Mouse (Mus musculus): ENCODE data around the gene Ptpn14.

Ptpn14 gene

GRCm38 (mm10) chr1:189916422-189917125 is 188.5 kb downstream of the Ptpn14 start:
- DNase-seq = no peak

GRCm38 (mm10) chr1:189917126-189917500 is 189.0 kb downstream of the Ptpn14 start:
- no peak for DNase-seq

GRCm38 (mm10) chr1:189919756-189920155 is 191.7 kb downstream of the Ptpn14 start:
- DNase-seq = no peak

GRCm38 (mm10) chr1:189920701-189921567 is 192.9 kb downstream of the Ptpn14 start:
- peak; percentile 25 to 34 for DNase-seq

GRCm38 (mm10) chr1:189921568-189921817 is 193.4 kb downstream of the Ptpn14 start:
- DNase-seq = no peak

- DNase-seq = peak; percentile 71 to 83
Observed at GRCm38 (mm10) chr1:189921818-189922592, 193.9 kb downstream of the Ptpn14 start, which contains the start of gene Smyd2. Smyd2 (minus strand) TSS chr1:189922363.

- peak in 1 of 2 experiments; percentile 23 for DNase-seq
Observed at GRCm38 (mm10) chr1:189922721-189923120, 194.7 kb downstream of the Ptpn14 start.

GRCm38 (mm10) chr1:189923157-189923556 is 195.1 kb downstream of the Ptpn14 start:
- no peak for DNase-seq

GRCm38 (mm10) chr1:189923871-189924568 is 196.0 kb downstream of the Ptpn14 start:
- DNase-seq = no peak

- DNase-seq = no peak
Observed at GRCm38 (mm10) chr1:189926279-189926678, 198.2 kb downstream of the Ptpn14 start.
